Mouse (Mus musculus): ENCODE results near the gene Stra8. TPM values are rescaled to one million over a fixed set of nuclear protein-coding genes. Genes with fewer than 3 reads are reported as not detected.

Stra8 gene
- total and polyA plus RNA-seq, 2 experiments from 2014 or later, result not detected

DNA sequence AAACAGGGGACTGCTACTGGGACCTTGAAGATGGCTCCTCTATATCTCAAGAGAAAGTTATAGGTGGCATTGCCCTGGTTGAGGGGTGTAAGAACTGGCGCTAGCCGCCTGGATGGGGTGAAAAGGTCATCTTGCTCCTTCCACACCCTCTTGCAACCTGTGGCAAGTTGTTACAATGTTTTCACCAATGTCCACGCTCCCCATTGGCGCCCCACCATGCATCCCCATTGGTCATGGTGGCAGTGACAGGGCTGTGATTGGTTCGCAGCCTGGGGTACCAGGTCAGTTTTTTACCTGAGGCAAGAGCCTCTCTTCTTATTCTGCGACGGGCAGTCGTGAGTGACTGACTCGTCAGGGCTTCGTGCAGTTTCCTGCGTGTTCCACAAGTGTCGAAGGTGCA, 668 bp downstream of the Stra8 start:
- H3K36me3 ChIP-seq (ENCODE audit: insufficient read depth, low read length), result no peaks in the 10 kb centered on the region
- no peak overlapping the region for H3K4me2 ChIP-seq (ENCODE audit: low read depth, low read length)
- no peaks in the 10 kb centered on the region for H3K4me1 ChIP-seq (ENCODE audit: insufficient read depth, low read length)
- H3K27ac ChIP-seq, result no peak overlapping the region
- H3K9ac ChIP-seq (replicated peaks; ENCODE audit: low read length), result no peak overlapping the region
- WGBS, result 93% methylated on average over 12 of the region's 12 CpGs
- ATAC-seq (no peak), DNase-seq (ENCODE audit: low spot score) (no peak)
- no peak for TF ChIP-seq CTCF (IDR thresholded peaks at IDR 0.05; ENCODE audit: low read depth)
- H3K4me3 ChIP-seq (ENCODE audit: low read length), result no peak overlapping the region
- H3K27me3 ChIP-seq (ENCODE audit: insufficient read depth, low read length), result no peaks in the 10 kb centered on the region
- no peaks in the 10 kb centered on the region for H3K9me3 ChIP-seq (ENCODE audit: low read length)

DNA sequence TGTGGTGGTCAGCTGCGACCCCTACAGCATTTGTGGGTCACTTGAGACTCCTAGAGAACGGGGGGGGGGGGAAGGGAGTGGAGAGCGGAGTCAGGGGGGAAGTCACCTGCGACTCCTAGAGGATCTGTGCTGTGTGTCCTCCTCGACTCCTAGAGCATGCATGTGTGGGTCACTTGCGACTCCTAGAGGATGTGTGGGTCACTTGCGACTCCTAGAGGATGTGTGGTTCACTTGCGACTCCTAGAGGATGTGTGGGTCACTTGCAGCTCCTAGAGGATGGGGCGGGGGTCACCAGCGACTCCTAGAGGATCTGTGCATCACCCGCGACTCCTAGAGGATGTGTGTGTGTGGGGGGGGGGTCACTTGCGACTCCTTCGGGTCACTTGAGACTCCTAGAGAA, 2.0 kb downstream of the Stra8 start:
- WGBS, result 68% methylated on average over 14 of the region's 14 CpGs
- H3K4me2 ChIP-seq (ENCODE audit: low read depth, low read length), result no peak overlapping the region
- H3K9ac ChIP-seq (replicated peaks; ENCODE audit: low read length), result no peak overlapping the region
- no peaks in the 10 kb centered on the region for H3K4me1 ChIP-seq (ENCODE audit: insufficient read depth, low read length)
- no peaks in the 10 kb centered on the region for H3K9me3 ChIP-seq (ENCODE audit: low read length)
- H3K27me3 ChIP-seq (ENCODE audit: insufficient read depth, low read length), result no peaks in the 10 kb centered on the region
- no peak overlapping the region for H3K4me3 ChIP-seq (ENCODE audit: low read length)
- no peak overlapping the region for H3K27ac ChIP-seq
- ATAC-seq (peak; percentile 45; the same call in 1 of the 2 replicates), DNase-seq (ENCODE audit: low spot score) (peak; percentile 48)
- no peaks in the 10 kb centered on the region for H3K36me3 ChIP-seq (ENCODE audit: insufficient read depth, low read length)
- peak; percentile 74 for TF ChIP-seq CTCF (IDR thresholded peaks at IDR 0.05; ENCODE audit: low read depth)

DNA sequence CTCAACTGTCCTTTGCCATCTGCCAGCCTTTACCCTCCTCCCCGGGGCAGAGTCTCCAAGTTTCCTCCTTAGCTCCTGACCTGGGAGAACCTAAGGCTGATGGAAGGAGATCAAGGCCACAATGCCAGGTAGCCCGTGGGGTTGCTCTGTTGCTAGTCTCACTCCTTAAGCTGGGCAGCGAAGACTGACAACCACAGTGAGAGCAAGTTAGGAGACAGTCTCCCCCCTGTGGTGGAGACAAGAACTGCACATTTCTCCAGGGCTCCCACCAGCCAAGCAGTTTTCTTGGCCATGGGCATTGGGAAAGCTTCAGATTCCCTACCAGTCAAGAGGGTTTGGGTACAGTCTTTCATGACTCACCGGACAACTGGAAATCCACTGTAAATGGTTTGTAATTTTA, 7.2 kb downstream of the Stra8 start:
- ATAC-seq, result peak; percentile 59; the same call in 1 of the 2 replicates
- H3K27ac ChIP-seq, result no peak overlapping the region
- H3K4me3 ChIP-seq (ENCODE audit: low read length), result no peak overlapping the region
- DNase-seq (ENCODE audit: low spot score), result peak; percentile 66
- 43% methylated on average over 4 of the region's 4 CpGs for WGBS
- H3K27me3 ChIP-seq (ENCODE audit: insufficient read depth, low read length), result no peaks in the 10 kb centered on the region
- TF ChIP-seq CTCF (IDR thresholded peaks at IDR 0.05; ENCODE audit: low read depth), result peak; percentile 81
- H3K4me1 ChIP-seq (ENCODE audit: insufficient read depth, low read length), result no peaks in the 10 kb centered on the region
- H3K4me2 ChIP-seq (ENCODE audit: low read depth, low read length), result no peak overlapping the region
- no peaks in the 10 kb centered on the region for H3K9me3 ChIP-seq (ENCODE audit: low read length)
- H3K36me3 ChIP-seq (ENCODE audit: insufficient read depth, low read length), result no peaks in the 10 kb centered on the region
- H3K9ac ChIP-seq (replicated peaks; ENCODE audit: low read length), result no peak overlapping the region

DNA sequence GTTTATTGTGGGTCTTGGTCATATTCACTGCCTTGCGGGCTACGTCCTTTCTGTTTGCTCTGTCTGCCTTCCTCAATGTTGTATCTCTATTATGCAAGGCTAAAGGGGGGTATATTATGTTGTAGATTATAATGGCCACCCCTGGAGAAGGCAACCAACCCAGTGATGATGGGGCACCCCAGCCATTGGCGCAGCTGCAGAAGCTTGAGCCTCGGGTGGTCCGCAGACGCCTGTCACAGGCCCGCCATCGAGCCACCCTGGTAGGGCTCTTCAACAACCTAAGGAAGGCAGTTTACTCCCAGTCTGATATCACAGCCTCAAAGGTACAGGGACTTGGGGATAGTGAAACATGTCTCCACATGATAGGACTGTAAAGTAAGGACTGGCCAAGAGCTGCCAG, 7.6 kb downstream of the Stra8 start:
- 93% methylated on average over 8 of the region's 8 CpGs for WGBS
- H3K27ac ChIP-seq, result no peak overlapping the region
- ATAC-seq (no peak), DNase-seq (ENCODE audit: low spot score) (no peak)
- no peak for TF ChIP-seq CTCF (IDR thresholded peaks at IDR 0.05; ENCODE audit: low read depth)
- no peaks in the 10 kb centered on the region for H3K9me3 ChIP-seq (ENCODE audit: low read length)
- H3K4me1 ChIP-seq (ENCODE audit: insufficient read depth, low read length), result no peaks in the 10 kb centered on the region
- H3K9ac ChIP-seq (replicated peaks; ENCODE audit: low read length), result no peak overlapping the region
- no peaks in the 10 kb centered on the region for H3K27me3 ChIP-seq (ENCODE audit: insufficient read depth, low read length)
- H3K4me3 ChIP-seq (ENCODE audit: low read length), result no peak overlapping the region
- no peak overlapping the region for H3K4me2 ChIP-seq (ENCODE audit: low read depth, low read length)
- no peaks in the 10 kb centered on the region for H3K36me3 ChIP-seq (ENCODE audit: insufficient read depth, low read length)

DNA sequence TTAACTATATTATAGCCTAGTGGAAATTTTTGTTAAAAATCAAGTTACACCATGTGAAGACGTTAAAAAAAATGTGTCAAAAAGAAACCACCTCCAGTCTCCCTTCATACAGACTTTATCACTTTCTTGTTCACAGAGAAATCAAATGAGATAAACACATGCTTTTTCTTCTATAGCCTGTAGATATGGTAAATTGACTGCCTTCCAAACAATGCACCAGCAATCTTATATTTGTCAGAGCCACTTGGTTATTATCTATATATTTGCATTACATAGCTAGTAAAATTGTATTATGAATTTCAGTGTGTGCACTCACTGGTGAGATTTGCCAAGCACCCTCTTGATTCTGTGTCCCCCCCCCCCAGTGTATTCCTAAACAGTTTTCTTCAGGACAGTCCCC, 12.7 kb downstream of the Stra8 start:
- 89% methylated on average over 1 of the region's 1 CpGs for WGBS
- ATAC-seq, result no peak
- no peak overlapping the region for H3K27ac ChIP-seq

DNA sequence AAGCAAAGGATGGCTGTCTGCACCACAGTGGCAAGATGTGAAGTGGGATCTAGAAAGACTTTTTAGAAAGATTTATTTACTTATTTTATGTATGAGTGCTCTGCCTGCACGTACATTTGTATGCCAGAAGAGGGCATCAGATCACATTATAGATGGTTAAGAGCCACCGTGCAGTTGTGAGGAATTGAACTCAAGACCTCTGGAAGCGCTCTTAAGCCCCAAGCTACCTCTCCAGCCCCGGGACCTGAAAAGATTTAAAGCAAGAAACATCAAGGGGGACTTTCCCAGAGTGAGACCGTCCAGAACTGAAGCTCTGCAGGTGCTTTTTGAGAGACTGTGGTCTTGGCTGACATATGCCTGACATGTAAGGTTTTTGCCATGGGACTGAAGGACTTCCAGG, 16.8 kb downstream of the Stra8 start:
- TF ChIP-seq CTCF (IDR thresholded peaks at IDR 0.05; ENCODE audit: low read depth), result no peak
- WGBS, result 77% methylated on average over 5 of the region's 5 CpGs
- Histone ChIP-seq H3K4me3 (ENCODE audit: low read length) (no peak overlapping the region), H3K9me3 (ENCODE audit: low read length) (no peaks in the 10 kb centered on the region), H3K4me1 (ENCODE audit: insufficient read depth, low read length) (no peaks in the 10 kb centered on the region), H3K27ac (no peak overlapping the region), H3K4me2 (ENCODE audit: low read depth, low read length) (no peak overlapping the region), H3K36me3 (ENCODE audit: insufficient read depth, low read length) (no peaks in the 10 kb centered on the region), H3K9ac (replicated peaks; ENCODE audit: low read length) (no peak overlapping the region), H3K27me3 (ENCODE audit: insufficient read depth, low read length) (no peaks in the 10 kb centered on the region)
- ATAC-seq (no peak), DNase-seq (ENCODE audit: low spot score) (no peak)

More for the DNA sequence above, 12.7 kb downstream of the Stra8 start:
- no peaks in the 10 kb centered on the region for H3K27me3 ChIP-seq (ENCODE audit: insufficient read depth, low read length)
- no peak overlapping the region for H3K9ac ChIP-seq (replicated peaks; ENCODE audit: low read length)
- H3K4me1 ChIP-seq (ENCODE audit: insufficient read depth, low read length), result no peaks in the 10 kb centered on the region
- no peak for DNase-seq (ENCODE audit: low spot score)
- TF ChIP-seq CTCF (IDR thresholded peaks at IDR 0.05; ENCODE audit: low read depth), result no peak
- no peaks in the 10 kb centered on the region for H3K36me3 ChIP-seq (ENCODE audit: insufficient read depth, low read length)
- no peak overlapping the region for H3K4me2 ChIP-seq (ENCODE audit: low read depth, low read length)
- no peak overlapping the region for H3K4me3 ChIP-seq (ENCODE audit: low read length)
- no peaks in the 10 kb centered on the region for H3K9me3 ChIP-seq (ENCODE audit: low read length)

DNA sequence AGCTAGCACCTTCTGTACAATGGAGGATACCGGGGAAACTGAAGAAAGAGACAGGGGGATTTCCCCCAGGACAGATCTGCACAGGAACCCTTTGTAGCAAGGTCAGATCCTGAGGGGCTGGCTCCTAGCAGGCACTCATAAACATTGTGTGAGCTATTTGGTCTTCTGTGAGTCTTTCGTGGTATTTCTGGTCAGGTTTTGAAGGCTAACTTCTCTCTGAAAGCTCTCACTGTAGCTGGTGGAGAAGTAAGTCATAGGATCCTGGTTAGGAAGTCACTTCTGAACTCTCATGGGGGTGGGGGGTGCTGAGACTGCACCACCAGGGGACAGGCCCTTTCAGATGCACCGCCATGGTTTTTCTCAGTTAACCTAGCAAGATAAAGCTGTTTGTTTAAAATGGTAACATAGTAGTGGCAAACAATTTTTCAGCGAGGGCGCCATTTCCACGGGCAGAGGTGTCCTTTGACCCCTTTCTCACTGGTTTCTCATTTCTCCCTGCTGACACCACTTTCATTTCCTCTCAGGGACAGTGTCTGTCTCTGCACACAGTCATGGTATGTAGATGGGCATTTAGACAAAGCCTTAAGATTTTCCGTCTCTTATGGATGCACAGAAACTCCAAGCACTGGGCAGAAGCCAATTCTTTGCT, 18.4 kb downstream of the Stra8 start:
- no peak overlapping the region for H3K27ac ChIP-seq
- no peaks in the 10 kb centered on the region for H3K9me3 ChIP-seq (ENCODE audit: low read length)
- no peaks in the 10 kb centered on the region for H3K27me3 ChIP-seq (ENCODE audit: insufficient read depth, low read length)
- 75% methylated on average over 7 of the region's 7 CpGs for WGBS
- H3K36me3 ChIP-seq (ENCODE audit: insufficient read depth, low read length), result no peaks in the 10 kb centered on the region
- H3K9ac ChIP-seq (replicated peaks; ENCODE audit: low read length), result no peak overlapping the region
- TF ChIP-seq CTCF (IDR thresholded peaks at IDR 0.05; ENCODE audit: low read depth), result no peak
- DNase-seq (ENCODE audit: low spot score) (no peak), ATAC-seq (no peak)
- H3K4me3 ChIP-seq (ENCODE audit: low read length), result no peak overlapping the region
- no peaks in the 10 kb centered on the region for H3K4me1 ChIP-seq (ENCODE audit: insufficient read depth, low read length)
- H3K4me2 ChIP-seq (ENCODE audit: low read depth, low read length), result no peak overlapping the region
